Mouse (Mus musculus): ENCODE results near the gene Slc29a2.
A peak's percentile ranks its signal among the peaks of the same experiment; 100 is the strongest.

Slc29a2 gene

DNA sequence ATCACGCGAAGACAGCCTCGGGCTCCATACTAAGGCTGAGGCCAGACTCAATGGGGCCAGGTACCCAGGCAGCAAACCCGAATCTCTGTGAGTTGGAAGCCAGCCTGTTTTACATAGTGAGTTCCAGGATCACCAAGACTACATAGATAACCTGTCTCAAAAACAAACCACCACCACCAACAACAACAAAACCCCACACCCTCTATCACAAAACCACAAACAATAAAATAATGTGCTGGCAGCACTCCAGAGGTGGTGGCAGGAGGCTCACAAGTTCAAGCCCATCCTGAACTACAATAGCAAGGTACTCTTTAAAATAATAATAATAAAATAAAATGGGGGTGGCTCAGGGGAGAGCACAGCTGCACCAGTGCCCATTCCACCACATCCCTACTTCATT, 12.9 kb downstream of the Slc29a2 start:
- no peak for DNase-seq

GRCm38 (mm10) chr19:5037678-5038571, 14.3 kb downstream of the Slc29a2 start:
- peak; percentile 84 to 86 for DNase-seq

- peak; percentile 91 to 95 for DNase-seq
Measured at GRCm38 (mm10) chr19:5038709-5039156, 15.1 kb downstream of the Slc29a2 start, which contains the start of the genes B4gat1 and AC124502.3. Gene B4gat1 (plus strand): TSS chr19:5038826. Gene AC124502.3 (plus strand): TSS chr19:5038891.

DNA sequence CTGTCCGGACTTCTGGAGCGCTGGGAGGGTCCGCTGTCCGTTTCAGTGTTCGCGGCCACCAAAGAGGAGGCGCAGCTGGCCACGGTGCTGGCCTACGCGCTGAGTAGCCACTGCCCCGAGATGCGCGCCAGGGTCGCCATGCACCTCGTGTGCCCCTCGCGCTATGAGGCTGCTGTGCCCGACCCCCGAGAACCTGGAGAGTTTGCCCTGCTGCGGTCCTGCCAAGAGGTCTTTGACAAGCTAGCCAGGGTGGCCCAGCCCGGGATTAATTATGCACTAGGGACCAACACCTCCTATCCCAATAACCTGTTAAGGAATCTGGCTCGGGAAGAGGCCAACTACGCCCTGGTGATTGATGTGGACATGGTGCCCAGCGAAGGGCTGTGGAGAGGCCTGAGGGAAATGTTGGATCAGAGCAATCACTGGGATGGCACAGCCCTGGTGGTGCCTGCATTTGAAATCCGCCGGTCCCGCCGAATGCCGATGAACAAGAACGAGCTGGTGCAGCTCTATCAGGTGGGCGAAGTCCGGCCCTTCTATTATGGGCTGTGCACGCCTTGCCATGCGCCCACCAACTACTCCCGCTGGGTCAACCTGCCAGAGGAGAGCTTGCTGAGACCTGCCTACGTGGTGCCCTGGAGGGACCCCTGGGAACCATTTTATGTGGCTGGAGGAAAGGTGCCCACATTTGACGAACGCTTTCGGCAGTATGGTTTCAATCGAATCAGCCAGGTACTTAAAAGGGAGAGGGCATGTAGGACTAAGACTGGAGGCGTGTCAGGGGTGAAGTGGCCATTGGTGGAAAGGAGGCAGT, 15.8 kb downstream of the Slc29a2 start:
- DNase-seq, result peak; percentile 35 to 58

DNA sequence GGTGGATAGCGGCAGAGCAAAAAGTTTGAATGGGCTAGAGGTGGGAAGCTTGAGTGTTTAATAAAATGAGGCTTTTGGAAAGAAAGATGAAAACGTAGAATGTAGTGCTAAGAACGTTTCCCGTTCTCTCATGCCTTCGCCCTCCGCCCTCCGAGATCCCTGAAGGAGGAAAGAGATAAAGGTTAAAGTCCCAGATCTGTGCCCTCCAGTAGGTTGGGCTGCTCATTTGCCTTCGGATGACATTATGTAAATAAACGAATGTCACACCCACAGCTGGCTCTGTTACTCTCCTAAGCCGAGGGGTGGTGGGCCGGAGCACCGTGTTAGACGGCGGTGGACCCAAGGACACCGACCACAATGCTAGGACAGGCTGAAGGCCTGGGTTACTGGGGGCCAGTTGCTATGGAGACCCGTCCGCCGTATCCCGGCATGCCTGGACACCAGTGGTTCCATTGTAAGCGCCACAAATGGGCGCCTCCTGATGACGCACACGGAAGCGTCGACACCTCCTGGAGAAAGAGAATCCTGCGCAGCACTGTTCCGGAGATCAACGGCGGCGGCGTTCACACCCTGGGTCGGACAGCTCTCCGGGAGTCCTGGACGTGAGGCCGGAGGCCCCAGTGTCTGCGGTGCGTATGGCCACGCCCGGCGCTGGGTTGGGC, 17.3 kb downstream of the Slc29a2 start, which contains the start of gene Brms1:
Gene Brms1, plus strand, starts transcription at position 493 of the 662 bp plus-strand sequence.
- DNase-seq, result peak; percentile 93 to 97

DNA sequence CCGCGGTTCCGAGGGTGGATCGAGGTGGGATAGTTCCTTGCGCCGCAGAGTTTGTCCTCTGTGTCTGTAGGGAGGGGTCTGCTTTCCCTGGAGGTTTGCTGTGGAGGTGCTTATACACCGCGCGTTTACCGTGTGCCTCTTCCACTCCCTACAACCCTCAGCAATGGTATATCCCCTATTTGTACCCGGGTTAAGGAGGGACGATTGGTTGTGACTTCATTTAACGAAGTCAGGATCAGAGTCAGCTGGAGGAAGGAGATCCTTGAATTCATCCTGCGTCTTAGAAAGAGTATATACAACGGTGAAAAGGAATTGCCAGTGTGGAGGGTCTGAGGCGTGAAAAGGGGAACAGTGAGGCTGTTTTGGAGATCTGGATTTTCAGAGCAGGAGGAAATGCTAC, 17.9 kb downstream of the Slc29a2 start:
- no peak for DNase-seq

DNA sequence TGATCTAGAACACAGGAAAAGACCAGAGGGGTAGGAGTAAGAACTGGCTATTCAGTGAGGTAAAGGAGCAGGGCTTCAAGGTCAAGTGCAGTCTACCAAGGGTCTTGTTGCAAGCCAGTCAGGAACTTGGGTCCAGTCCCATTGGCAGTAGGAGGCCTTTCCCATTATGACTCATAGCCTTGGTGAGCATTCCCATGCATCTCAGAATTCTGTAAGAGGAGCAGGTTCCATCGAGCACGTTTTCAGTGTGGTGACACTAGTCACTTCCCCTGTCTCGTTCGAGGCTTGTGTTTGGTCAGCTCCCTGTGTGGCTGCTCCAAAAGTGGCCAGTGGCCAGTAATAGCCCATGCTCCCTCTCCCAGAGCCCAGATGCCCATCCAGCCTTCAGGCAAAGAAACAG, 21.9 kb downstream of the Slc29a2 start:
- no peak for DNase-seq

DNA sequence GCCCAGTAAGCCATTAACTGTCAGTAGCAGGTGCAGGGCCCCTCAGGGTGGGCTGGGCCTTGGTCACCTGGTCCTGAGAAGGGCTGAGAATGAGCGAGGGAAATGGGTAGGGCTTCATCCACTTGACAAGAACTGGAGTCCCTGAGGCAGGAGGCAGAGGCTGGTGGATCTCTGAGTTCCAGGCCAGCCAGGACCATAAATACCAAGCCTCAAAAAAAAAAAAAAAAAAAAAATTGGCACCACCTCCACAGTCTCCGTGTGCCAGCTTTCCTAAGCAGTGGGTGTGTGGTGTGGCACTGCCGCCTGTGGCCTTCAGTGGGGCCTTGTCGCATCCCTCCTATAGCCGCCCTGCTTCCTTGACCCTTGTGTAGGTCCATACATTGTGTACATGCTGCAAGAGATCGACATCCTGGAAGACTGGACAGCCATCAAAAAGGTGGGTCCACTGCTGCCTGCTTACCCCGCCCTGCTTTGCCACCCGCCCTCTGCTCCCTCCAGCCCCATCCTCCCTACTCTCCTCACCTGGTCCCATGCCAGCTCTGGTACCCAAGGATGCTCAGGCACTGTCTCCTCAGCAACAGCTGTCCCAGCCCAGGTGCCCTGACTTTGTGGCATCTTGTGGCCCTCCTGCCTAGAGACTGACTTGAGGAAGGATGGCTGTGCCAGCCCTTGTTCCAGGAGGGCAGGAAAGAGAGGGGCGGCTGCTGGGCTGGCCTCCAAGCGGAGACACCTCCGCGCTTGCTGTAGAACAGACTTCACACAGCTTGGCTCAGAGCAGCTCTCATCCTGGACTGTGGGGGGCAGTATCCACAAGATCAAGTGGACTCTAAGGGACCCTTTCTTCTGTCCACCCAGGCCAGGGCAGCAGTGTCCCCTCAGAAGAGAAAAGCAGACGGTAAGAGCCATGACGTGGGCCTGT, 24.7 kb downstream of the Slc29a2 start:
- DNase-seq, result peak in 1 of 2 experiments; percentile 35

DNA sequence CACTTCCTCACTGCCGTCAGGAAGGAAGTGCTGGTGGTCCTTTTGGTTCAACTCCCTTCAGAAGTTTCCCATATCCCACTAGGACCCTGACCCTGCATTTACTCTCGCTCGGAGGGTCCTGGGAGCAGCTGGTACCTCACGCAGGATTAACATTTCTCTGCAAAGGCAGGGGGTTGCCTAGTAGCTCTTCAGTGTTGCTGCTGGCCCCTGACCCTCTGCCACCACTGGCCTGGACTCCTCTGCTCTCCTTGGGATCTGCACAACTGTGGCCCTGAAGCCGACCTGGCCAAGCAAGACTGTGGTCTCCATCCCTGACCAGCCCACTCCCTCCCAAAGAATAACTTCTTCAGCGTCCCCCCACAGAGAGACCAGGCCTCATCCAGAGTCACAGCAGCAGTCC, 25.7 kb downstream of the Slc29a2 start:
- no peak for DNase-seq

GRCm38 (mm10) chr19:5050047-5050905, 26.6 kb downstream of the Slc29a2 start, which contains the start of gene Rin1:
Gene Rin1 (plus strand): TSS chr19:5050481.
- DNase-seq, result peak; percentile 64 to 77

- peak in 1 of 2 experiments; percentile 45 for DNase-seq
Measured at GRCm38 (mm10) chr19:5051031-5051430, 27.4 kb downstream of the Slc29a2 start.

DNA sequence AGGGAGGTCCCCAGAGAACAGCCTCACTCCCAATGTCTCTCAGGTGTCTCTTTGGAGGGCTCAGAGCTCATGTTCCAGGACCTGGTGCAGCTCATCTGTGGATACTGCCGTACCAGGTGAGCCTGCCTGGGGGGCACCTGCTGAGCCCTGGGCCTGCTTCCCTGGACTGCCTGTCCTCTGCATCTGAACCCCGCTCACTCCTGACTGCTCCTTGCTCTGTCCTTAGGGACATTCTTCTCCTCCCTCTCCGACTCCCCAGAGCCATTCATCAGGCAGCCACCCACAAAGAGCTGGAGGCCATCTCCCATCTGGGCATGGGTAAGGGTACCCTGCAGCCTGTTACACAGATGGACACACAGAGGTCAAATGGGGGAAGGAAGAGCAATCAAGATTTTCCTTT, 27.9 kb downstream of the Slc29a2 start:
- DNase-seq, result no peak

GRCm38 (mm10) chr19:5052166-5052822, 28.6 kb downstream of the Slc29a2 start:
- no peak for DNase-seq

GRCm38 (mm10) chr19:5052853-5053252, 29.2 kb downstream of the Slc29a2 start:
- DNase-seq, result no peak

DNA sequence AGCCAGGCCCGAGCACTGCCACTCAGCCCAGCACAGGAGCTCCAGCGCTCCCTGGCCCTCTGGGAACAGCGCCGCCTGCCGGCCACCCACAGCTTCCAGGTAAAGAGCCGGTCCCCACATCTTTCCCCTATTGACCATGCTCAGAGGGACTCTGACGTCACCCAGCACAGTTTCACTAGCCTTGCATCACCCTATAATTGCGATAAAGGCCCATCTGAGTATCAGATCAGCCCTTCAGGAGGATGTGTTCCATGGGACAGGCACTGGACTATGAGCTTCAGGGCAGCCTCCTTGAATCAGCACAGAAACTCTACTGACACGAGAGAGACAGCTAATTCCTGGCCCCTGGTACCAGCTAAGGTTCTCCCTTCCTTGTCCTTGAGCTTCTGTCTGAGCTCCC, 30.2 kb downstream of the Slc29a2 start:
- DNase-seq, result peak; percentile 60 to 73

GRCm38 (mm10) chr19:5056251-5056650, 32.6 kb downstream of the Slc29a2 start:
- DNase-seq, result peak in 1 of 2 experiments; percentile 45

- no peak for DNase-seq
Measured at GRCm38 (mm10) chr19:5057876-5058775, 34.5 kb downstream of the Slc29a2 start.

GRCm38 (mm10) chr19:5058801-5059771, 35.4 kb downstream of the Slc29a2 start:
- peak; percentile 37 to 51 for DNase-seq

Measured in kidney, postnatal 25 days (tissue).